Mouse (Mus musculus) bone marrow, adult 2 months (tissue): ENCODE measurements around the gene Lrpprc. TPM values are rescaled to one million over a fixed set of nuclear protein-coding genes. Genes with fewer than 3 reads are reported as not detected.

Experiments used
- H3K27ac ChIP-seq: fragments of 200-500 bp; 2 replicates; pipeline ENCODE4 v1.5.1; 2012; ENCODE audit warnings: low read depth, mild to moderate bottlenecking, control low read depth, inconsistent platforms, low read length; ENCODE audit not compliant: control insufficient read depth, poor library complexity, insufficient read depth
- H3K4me1 ChIP-seq: fragments of 200-500 bp; 2 replicates; pipeline ENCODE4 v1.6.1; 2011; ENCODE audit warnings: low read length; ENCODE audit not compliant: control insufficient read depth, insufficient read depth
- H3K4me3 ChIP-seq: fragments of 200-500 bp; replicated peaks from 2 replicates; pipeline ENCODE3; 2011; ENCODE audit warnings: mild to moderate bottlenecking, low read depth, low read length, control low read depth; ENCODE audit not compliant: control insufficient read depth
- CTCF ChIP-seq: fragments of 200-500 bp; IDR thresholded peaks from 2 replicates; pipeline ENCODE4 v1.5.1; 2011; ENCODE audit warnings: low read length, control low read depth; ENCODE audit not compliant: control insufficient read depth, insufficient read depth
- POLR2A ChIP-seq: fragments of 200-500 bp; IDR thresholded peaks from 2 replicates; pipeline ENCODE4 v1.6.1; 2011; ENCODE audit warnings: low read depth, mild to moderate bottlenecking, control low read depth, low read length, borderline replicate concordance; ENCODE audit not compliant: control insufficient read depth
- WGBS: fragments of 180-500 bp; shearing (Covaris S2); methylation state at CpG from one replicate; pipeline ENCODE4 v1.1.7; 2018; 5-methylcytosine and 5-hydroxymethylcytosine counted together
- polyA plus RNA-seq: library from polyadenylated mRNA; stranded (reverse); fragments of >200 nt; gene quantifications from 2 replicates; pipeline ENCODE4 v1.2.4, GENCODE M21; 2011; ENCODE audit warnings: low replicate concordance; ENCODE audit not compliant: missing spikeins, insufficient read depth, insufficient read length

The Lrpprc gene
- polyA plus RNA-seq, 1 experiment = 27.6 TPM

DNA sequence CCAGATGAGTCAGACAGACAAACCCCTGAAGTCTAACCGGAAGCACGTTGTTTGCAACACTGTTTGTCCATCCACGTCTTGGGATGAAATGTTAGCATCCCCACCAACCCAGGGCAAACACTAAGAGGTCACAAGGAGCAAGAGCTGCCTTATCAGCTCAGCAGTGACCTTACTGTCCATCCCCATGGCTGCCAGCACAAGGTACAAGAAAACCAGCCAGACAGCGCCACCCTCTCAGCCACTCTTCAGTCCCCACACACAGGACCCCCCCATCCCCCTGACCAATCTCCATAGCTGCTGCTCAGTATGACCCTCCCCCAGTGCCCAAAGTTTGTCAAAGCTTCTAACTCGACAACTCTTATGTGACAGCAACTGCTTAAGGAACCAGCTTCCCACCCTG, 73.2 kb downstream of the Lrpprc start:
- Histone ChIP-seq H3K4me3 (no peak overlapping the region), H3K4me1 (no peaks in the 10 kb centered on the region), H3K27ac (no peak overlapping the region)
- no peak for TF ChIP-seq CTCF
- TF ChIP-seq POLR2A = no peak
- WGBS = 91% methylated on average over 5 of the region's 5 CpGs

DNA sequence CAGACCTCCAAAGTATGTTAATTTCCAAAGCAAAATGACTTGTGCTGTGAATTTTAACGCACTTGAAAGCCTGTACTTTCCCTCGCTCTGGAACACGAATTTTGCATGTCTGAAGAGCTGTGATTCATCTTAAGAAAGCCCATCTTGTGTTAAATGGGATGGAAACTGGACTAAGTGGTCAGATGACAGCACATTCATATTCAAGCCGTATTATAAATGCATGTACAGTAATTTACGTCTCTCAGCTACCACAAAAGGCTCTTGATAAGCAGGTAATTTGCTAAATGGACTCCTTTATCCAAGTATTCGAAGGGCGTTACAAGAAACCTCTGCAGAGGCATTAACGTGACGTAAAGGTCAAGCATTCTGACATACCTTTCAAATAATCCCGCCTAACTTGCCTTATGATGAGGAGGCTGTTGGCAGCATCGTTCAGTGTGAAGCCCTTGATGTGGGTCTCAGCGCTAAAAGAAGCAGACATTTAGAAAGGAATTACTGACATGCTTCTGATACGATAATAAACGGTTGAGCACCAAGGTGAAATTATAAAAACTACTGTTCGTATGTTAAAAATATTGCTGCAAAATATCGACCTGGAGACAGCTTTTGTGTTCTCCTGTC, 74.2 kb downstream of the Lrpprc start:
- H3K27ac ChIP-seq = no peak overlapping the region
- no peak overlapping the region for H3K4me3 ChIP-seq
- no peaks in the 10 kb centered on the region for H3K4me1 ChIP-seq
- no peak for TF ChIP-seq POLR2A
- no peak for TF ChIP-seq CTCF
- 89% methylated on average over 16 of the region's 16 CpGs for WGBS

DNA sequence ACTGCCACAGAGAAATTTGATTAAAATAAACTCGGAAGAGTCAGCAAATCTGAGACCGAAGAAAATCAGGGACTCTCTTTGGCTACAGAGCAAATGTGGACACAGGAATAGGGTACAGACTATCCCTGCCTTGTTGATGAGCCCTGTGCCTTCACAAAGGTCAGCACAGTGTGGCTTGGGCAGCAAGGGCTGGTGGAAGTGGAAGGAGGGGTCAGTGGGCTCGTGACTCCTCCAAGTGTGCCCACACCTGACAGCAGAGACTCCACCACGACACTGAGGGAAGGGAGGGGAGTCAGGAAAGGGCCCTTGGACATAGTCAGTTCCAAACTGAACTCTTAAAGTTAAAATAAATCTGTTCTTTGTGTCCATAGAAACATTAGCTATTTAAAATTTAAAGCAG, 75.7 kb downstream of the Lrpprc start:
- Histone ChIP-seq H3K27ac (no peak overlapping the region), H3K4me3 (no peak overlapping the region), H3K4me1 (no peaks in the 10 kb centered on the region)
- no peak for TF ChIP-seq CTCF
- TF ChIP-seq POLR2A = no peak
- WGBS = 75% methylated on average over 4 of the region's 4 CpGs

DNA sequence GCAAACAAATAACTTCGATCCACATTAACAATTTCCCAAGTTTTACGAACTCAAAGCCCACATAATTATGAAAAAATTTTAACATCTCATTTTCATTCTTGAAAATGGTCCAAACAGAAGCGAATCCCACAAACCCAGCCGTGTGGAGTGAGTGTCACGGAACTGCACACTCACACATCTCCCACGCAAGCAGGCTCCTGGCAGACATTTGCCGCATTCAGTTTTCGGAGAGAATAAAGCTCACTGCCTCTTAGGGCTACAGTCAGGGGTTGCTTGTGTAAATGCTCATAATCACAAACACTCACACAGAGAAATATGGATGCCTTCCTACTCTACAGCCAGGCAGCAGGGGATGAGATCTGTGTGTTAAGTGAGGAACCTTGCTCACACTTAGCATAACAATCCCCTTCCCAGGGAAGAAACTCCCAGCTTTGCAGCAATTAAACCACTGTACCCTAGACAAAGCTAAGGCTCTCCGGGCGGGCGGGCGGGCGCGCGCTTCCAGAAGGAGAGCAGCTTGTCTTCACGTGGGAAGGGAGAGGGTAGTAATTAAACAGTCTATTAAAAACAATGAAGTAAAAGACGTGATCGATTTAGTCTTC, 76.9 kb downstream of the Lrpprc start:
- H3K4me1 ChIP-seq = no peaks in the 10 kb centered on the region
- H3K27ac ChIP-seq = no peak overlapping the region
- no peak overlapping the region for H3K4me3 ChIP-seq
- 90% methylated on average over 18 of the region's 18 CpGs for WGBS
- no peak for TF ChIP-seq CTCF
- TF ChIP-seq POLR2A = no peak

DNA sequence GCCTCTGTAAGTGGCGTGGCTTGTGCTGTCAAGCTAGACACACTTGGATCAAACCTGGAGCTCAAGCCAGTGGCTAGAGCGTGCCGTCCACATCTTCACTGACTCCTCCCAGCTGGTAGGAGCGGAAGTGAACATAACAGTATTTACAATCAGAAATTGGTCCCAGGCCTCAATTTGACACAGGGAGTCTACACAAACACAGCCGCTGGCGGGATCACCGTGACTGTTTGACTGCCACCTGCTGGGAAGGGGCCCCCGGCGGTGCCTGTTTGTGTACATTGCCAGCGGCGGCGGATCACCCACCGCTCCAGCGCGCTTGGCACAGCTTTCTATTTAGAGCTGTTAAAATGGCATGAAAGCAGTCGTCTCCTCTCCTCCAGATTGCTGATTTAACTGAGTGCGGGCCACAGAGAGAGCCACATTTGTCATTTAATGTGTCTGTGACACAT, 81.2 kb downstream of the Lrpprc start:
- 91% methylated on average over 17 of the region's 17 CpGs for WGBS
- no peak for TF ChIP-seq CTCF
- TF ChIP-seq POLR2A = no peak
- H3K4me3 ChIP-seq = no peak overlapping the region
- no peak overlapping the region for H3K27ac ChIP-seq
- H3K4me1 ChIP-seq = no peaks in the 10 kb centered on the region

DNA sequence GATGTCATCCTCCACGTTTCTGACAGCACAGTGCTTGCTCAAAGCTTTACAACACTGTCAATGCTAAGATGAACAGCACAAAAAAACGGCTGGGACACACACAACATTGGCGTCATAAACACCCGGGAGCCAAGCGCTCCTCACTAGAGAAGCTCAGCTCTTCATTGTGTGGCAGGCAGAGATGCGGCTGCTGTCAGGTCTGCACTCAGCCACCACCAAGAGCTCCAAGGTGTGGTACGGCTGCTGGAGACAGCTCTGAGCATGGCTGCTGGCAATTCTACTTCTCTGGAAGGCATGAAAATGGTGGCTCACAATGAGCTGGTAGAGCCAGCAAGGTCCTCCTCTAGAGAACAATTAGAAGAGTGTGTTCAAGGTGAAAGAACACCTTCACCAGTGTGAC, 81.8 kb downstream of the Lrpprc start:
- Histone ChIP-seq H3K4me3 (no peak overlapping the region), H3K27ac (no peak overlapping the region; the same call in 1 of the 2 replicates), H3K4me1 (no peaks in the 10 kb centered on the region)
- WGBS = 86% methylated on average over 7 of the region's 7 CpGs
- TF ChIP-seq CTCF (no peak), POLR2A (no peak)

DNA sequence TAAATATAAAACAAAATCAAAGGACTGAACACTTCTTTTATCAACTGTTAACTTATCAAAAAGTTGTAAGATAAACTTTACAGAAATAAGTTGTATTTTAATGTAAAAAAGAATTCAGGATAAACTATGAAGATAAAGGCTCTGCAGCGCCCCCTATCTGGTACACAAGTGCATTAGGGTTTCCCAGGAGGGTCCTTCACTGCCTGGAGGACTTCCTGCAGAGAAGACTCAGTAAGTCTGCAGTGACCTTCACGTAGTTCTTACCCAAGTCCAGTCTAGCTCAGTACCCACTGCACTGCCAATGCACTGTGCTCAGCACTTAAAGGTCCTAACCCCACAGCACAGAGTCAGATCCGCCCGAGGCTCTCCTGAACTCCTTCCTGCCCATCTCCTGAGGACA, 83.2 kb downstream of the Lrpprc start:
- 71% methylated on average over 4 of the region's 4 CpGs for WGBS
- TF ChIP-seq CTCF = no peak
- TF ChIP-seq POLR2A = no peak
- no peak overlapping the region for H3K4me3 ChIP-seq
- no peaks in the 10 kb centered on the region for H3K4me1 ChIP-seq
- no peak overlapping the region for H3K27ac ChIP-seq

DNA sequence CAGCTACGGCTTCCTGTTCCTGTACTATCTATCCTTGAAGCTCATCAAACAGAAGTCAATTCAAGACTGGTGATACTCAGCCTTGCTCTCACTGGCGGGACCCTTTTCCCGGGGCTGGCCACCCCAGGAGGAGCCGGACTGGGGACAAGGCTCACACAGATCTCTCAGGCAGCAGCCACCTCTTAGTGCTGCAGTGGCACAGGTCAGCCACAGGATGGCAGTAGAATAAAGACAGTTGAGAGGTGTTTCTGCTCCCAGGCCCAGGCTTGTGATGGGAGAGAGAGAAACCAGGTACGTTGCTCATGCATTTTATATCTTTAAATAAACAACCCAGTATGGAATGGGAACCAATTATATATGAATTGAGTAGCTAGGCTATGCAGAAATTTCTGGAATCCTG, 91.9 kb downstream of the Lrpprc start:
- Histone ChIP-seq H3K27ac (no peak overlapping the region), H3K4me3 (no peak overlapping the region), H3K4me1 (no peaks in the 10 kb centered on the region; the same call in 1 of the 2 replicates)
- WGBS = 27% methylated on average over 5 of the region's 5 CpGs
- TF ChIP-seq POLR2A (no peak), CTCF (peak; percentile 86)

DNA sequence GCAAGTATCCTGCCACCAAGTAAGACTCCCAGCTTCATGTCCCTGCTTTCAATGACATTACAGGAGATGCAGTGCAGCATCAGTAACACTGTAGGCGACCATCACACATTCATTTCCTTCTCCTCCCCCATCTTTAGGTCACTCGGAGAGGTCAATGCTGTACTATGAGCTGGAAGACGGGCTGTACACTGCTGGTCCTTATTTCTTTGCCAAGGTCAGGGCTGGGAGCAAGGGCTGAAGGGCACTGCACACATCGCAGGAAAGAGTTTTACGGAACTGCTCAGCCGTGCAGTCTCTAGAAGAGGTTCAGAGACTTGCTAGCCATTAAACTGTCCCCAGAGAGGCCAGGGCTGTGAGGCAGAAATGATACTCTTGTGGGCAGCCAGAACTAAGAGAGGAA, 94.1 kb downstream of the Lrpprc start:
- TF ChIP-seq POLR2A (no peak), CTCF (no peak)

More for the DNA sequence above, 94.1 kb downstream of the Lrpprc start:
- Histone ChIP-seq H3K27ac (no peak overlapping the region), H3K4me3 (no peak overlapping the region), H3K4me1 (no peaks in the 10 kb centered on the region; the same call in 1 of the 2 replicates)
- 73% methylated on average over 6 of the region's 6 CpGs for WGBS
